Mouse (Mus musculus): Measurements from ENCODE around the gene Fblim1.

Fblim1 gene

GRCm38 (mm10) chr4:141540844-141541243 lies 65.1 kb downstream of the Fblim1 start:
- DNase-seq (ENCODE audit: low read depth, low spot score): no peak

- no peak for DNase-seq (ENCODE audit: low read depth, low spot score)
These were observed 66.6 kb downstream of the Fblim1 start for GRCm38 (mm10) chr4:141539213-141539767.

GRCm38 (mm10) chr4:141538408-141539212 lies 67.3 kb downstream of the Fblim1 start, which contains the start of gene Spen:
Gene Spen, minus strand, starts transcription at chr4:141538597.
- DNase-seq (ENCODE audit: low read depth, low spot score): peak; percentile 93

GRCm38 (mm10) chr4:141537706-141538407 lies 68.0 kb downstream of the Fblim1 start:
- no peak for DNase-seq (ENCODE audit: low read depth, low spot score)

- no peak for DNase-seq (ENCODE audit: low read depth, low spot score)
These were observed 68.7 kb downstream of the Fblim1 start for GRCm38 (mm10) chr4:141537226-141537610.

- peak; percentile 75 for DNase-seq (ENCODE audit: low read depth, low spot score)
These were observed 69.3 kb downstream of the Fblim1 start for GRCm38 (mm10) chr4:141536291-141537225.

- DNase-seq (ENCODE audit: low read depth, low spot score): no peak
These were observed 70.8 kb downstream of the Fblim1 start for GRCm38 (mm10) chr4:141534947-141535680.

- DNase-seq (ENCODE audit: low read depth, low spot score): no peak
These were observed 74.9 kb downstream of the Fblim1 start for GRCm38 (mm10) chr4:141530979-141531378.

- DNase-seq (ENCODE audit: low read depth, low spot score): no peak
These were observed 77.0 kb downstream of the Fblim1 start for GRCm38 (mm10) chr4:141528938-141529337.

GRCm38 (mm10) chr4:141526936-141527650 lies 78.8 kb downstream of the Fblim1 start:
- DNase-seq (ENCODE audit: low read depth, low spot score): no peak

All from embryo, embryonic 11.5 days (tissue).